Mouse (Mus musculus) spleen, adult 12 weeks (tissue): ENCODE results near the gene Eng.

Experiments used
- DNase-seq: peaks from one replicate; pipeline ENCODE4 v3.0.0; 2022; ENCODE audit warnings: low spot score

The Eng gene

DNA sequence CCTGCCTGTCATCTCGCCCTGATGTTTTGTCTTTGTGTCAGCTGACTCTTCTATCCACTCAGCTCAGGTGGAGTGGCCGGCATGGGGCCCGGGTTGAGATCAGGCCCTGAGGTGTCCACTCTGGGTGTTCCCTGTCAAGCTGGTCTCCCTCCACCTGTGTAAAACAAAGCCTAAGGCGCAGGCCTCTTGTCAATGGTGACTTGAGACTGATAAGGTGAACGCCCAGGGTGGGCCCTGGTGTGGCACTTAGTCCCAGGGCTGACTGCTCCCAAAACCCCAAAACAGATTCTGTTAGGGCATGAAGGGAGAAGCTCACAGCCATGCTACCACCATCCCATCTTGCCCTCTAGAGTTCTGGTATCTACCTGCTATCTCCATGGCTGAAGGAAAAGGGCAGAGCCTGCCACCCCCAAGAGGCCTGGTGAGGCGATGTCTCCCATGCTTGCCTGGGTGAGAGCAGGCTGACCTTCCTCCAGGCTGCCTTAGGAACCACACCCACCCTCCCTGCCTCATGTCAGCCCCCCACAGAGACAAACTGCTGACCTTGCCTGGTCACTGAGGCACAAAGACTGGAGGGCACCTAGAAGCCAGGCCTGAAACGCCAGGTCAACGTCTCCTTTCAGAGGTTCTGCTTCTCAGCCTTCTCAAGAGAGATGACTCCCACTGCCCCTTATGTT, 1.5 kb upstream of the Eng start:
- DNase-seq = no peak

GRCm38 (mm10) chr2:32645647-32646046, 748 bp upstream of the Eng start:
- no peak for DNase-seq

DNA sequence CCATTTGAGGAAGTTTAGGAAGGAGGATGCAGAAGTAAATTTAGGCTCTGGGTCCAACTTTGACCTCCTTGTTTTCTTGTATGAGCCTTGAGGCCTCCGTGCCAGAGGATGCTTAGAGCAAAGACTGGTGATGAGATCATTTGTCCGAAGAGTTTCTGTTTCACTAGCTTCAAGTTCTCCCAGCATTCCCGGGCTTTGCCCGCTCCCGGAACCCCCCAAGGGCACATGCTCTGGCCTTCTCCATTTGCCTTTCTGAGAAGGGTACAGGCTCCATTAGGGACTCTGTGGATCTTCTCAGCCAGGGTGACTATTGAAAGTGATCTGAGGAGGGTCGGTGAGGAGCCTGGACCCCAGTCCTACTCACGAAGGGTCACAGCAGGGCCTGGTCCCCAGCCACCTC, 971 bp downstream of the Eng start:
- DNase-seq = no peak

DNA sequence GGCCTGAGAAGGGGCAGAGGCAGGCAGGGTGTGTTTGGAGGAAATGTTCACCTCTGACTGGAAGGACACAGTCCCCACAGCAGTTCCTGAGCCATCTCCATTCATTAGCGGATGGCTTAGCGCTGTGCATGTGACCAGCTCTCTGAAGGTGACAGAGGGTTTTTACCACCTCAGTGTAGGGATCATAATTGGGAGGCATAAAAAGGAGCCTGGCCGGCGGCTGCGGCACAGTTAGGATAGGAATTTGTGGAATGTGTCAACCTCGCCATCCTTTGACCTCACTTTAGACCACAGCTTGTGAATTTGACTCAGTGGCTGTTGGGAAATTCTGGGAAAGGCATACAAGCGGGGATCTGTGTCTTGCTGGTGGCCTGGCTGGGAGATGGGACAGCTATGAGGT, 7.4 kb downstream of the Eng start:
- DNase-seq = no peak

- no peak for DNase-seq
Measured at GRCm38 (mm10) chr2:32654743-32655393, 8.5 kb downstream of the Eng start.

DNA sequence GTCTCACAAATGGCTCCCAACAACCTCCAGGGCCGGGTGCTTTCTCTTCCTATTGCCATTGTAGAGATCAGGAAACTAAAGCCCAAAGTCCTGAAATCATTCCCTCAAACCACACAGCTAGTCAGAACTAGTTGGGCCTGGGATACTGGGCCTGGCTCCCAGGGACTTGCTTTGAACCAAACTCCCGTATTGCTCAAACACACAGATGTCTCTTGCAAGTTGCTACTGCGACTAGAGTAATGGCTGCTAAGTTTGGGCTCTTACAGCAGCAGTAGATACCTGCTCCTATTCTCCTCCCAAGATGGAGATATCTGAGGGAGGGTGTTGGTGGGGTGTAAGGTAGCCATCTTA, 9.0 kb downstream of the Eng start:
- DNase-seq = no peak

GRCm38 (mm10) chr2:32655826-32656225, 9.4 kb downstream of the Eng start:
- no peak for DNase-seq

DNA sequence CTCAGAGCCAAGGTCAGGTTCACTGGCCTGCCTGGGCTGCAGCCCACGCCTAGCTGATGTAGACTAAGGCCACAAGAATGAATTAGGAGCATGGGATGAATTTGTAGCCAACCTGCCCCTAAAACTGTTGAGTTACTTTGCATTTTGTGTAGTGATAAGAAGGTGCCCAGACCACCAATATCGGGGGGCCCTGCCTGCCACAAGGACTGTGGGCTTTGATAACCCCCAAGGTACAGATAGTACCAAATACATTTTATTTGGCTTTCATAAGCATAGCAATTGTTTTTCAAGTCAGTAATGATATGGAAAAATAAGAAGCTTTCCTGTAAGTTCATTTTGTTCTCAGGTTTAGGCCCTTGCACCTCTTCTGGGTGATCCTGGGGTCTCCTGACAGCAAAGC, 12.5 kb downstream of the Eng start:
- DNase-seq = no peak

DNA sequence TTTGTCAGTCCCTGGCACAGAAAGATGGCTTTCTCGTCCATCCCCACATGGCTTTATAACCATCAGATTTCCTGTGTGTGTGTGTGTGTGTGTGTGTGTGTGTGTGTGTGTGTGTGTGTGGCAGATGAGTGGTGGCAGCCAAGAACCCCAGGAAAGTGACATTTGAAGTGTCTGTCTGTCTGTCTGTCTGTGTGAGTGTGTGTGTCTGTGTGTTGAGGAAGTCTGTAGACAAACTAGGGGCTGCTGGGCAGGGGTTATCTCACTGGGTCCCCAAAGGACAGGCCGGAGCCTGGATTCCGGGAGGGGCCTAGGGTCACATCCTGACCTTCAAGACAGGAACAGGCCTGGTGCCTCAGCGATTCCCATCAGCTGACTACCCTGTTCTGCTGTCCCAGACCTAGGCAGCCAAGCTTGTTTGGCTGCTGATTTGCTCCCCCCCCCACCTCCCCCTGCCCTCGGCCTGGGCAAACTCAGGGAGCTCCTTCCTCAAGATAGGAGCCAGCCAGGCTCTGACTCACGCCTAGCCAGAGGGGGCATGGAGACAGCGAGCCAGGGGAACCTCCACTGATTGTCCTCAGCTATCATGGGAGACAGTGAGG, 15.2 kb downstream of the Eng start:
- no peak for DNase-seq

GRCm38 (mm10) chr2:32662291-32662690, 15.9 kb downstream of the Eng start:
- no peak for DNase-seq

DNA sequence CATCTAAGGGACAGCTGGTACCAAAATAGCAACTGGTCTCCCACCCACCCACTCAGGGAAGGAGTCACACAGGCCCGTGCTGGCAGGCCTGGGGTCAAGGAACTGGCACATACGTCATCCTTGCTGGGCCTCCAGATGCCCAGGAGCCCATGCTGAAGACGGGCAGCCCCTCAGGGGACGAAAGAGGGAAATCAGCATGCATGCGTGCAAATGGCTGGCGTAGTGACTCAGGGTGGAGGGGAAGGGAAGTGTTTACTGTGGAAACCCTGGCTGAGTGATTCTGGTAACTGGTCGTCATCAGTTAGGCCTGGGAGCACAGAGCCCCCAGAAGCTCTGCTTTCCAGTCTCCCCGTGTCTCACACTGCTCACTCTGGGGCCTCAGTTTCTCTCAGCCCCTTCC, 18.9 kb downstream of the Eng start:
- DNase-seq = no peak

DNA sequence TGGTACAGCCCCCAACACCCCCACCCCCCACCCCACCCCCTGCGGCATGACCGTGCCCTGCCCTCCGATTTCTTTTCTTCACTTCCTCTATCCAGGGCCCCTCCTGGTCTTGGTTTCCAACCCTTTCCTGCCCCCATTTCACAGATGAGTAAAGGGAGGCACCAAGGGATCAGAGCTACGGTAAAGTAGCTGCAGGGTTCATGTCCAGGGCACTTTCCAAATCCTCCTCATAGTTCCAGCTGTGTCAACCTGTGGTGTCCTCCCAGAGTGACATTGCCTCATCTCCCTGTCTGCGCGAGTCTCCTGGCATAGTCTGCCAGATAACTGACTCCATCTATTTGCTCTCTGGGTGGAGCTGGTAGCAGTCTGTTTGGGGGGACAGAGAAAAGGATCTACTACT, 19.5 kb downstream of the Eng start:
- no peak for DNase-seq

DNA sequence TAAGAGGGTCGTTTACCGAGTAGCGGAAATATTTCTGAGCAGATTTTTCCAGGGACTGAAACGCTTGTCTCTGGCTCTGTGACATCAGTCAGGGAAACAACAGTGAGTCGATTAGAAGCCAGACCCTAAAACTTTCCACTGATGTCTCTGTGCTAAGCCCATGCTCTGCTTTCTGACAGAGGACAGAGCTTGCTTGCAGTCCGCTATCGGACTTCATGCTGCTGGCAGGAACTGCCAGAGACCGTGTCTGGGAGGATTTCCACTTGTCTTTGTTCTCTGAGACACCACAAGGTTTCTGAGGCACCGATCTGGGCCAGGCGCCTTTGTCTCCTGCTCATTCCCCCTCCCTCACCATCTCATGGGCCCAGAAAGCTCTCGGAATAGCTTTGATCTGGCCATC, 21.4 kb downstream of the Eng start:
- DNase-seq = no peak

DNA sequence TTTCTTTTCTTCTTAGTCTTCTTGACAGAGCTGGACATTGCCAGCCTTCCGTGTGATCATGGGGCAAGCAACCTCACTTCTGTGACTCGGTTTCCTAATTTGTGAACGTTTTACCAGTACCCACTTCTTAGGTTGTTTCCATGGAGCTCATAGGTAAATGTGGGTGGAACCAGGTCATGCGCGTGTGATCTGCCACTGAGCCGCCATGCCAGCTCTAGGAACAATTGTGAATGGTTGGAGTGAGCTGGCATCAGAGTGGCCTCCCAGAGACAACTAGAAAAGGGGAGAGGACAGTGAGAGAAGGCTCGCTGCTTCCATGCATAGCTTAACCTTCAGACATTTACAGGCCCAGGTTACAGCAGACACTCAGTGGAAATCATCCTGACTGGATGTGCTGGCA, 21.8 kb downstream of the Eng start:
- DNase-seq = no peak

DNA sequence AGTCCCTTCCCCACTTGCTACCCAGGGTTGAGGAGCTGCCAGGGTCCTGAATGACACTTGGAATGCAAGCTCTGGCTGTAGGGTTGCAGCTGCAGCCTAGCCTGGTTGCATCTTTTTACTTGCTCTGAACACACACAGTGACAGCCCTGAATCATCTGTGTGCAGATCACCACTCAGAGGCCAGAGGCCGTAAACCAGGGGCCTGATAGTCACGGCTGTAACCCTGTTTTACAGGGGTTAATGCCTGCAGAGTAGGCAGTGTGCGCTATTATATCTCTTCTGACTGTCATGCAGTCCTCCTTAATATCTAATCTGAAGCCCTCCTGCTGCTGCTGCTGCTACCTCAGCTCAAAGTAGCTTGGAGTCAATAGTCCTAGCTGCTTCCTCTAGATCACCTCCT, 23.5 kb downstream of the Eng start:
- no peak for DNase-seq

- DNase-seq = no peak
Measured at GRCm38 (mm10) chr2:32671147-32671546, 24.8 kb downstream of the Eng start.

GRCm38 (mm10) chr2:32671907-32672595, 25.7 kb downstream of the Eng start:
- no peak for DNase-seq

GRCm38 (mm10) chr2:32673176-32673917, 27.0 kb downstream of the Eng start:
- no peak for DNase-seq

GRCm38 (mm10) chr2:32676821-32677220, 30.4 kb downstream of the Eng start:
- no peak for DNase-seq

DNA sequence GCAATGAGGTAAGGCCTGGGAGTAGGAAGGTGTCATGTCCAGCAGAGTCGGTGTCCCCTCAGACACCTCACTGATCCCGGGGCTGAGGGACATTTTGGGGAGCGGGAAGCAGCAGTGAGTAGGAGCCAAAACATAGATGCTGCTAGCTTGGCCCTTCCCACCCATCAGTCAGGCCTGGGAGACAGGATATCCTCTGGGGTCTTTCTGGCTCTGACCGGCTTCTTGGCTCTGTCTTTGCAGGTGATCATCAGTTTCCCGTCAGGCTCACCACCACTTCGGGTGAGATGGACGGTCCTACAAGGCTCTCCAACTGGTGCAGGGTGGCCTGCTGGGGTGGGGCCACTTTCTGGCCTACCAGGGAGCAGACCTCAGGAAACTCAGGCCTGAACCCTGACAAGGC, 31.3 kb downstream of the Eng start:
- no peak for DNase-seq

DNA sequence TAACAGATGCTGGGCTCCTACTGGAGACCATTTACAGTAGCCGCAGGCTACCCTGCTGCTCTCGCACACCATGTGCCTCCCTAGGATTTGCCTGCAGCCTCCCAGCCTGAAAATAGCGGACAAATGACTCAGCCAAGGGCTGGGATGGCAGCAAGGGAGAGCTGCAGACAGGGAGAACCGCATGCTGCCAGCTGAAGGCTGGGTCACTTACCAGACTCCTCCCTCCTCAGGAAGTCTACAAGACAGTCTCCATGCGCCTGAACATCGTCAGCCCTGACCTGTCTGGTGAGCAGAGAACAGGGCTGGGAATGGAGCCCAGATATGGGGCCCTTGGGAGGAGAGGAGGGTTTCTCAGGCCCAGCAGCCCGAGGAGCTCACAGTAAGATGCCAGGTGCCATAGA, 33.7 kb downstream of the Eng start:
- no peak for DNase-seq

DNA sequence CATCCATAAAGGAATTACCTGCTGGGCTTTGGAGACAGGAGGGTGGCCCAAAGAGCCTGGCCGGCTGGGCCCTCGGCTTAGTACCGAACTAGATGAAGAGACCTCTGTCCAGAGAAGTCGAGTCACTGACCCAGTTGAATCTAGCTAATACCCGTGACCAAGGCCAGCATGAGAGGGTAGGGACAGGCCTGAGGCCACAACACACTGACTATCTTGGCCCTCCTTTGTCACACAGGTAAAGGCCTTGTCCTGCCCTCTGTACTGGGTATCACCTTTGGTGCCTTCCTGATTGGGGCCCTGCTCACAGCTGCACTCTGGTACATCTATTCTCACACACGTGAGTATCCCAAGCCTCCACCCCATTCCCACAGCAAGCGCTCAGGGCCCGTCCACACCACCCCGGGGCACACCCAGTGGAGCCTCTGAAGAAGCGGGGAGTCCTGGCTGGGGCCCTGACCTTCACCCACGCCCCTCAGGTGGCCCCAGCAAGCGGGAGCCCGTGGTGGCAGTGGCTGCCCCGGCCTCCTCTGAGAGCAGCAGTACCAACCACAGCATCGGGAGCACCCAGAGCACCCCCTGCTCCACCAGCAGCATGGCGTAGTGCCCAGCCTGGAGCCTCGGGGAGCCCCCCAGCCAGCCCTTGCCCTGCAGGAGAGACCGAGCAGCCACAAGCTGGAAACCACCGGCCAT, 34.7 kb downstream of the Eng start:
- no peak for DNase-seq
